Mouse (Mus musculus) T-cell, adult 66 days (primary cell): ENCODE measurements around the gene Ssc5d. TPM values are rescaled to one million over a fixed set of nuclear protein-coding genes. Genes with fewer than 3 reads are reported as not detected.

ENCODE experiments used
- total RNA-seq, 2 experiments: library from RNA; stranded (reverse); gene quantifications; 3 replicates in 1 of 2; 4 replicates in 1 of 2; pipeline ENCODE4 v1.2.4; 2023

The Ssc5d gene
- total RNA-seq: 1 to 10 TPM in 1 of 2 experiments, under 1 TPM in 1; 0.73 to 1.3 TPM

GRCm38 (mm10) chr7:4925441-4926381 lies at the start of gene Ssc5d:
TSS of gene Ssc5d (plus strand) at chr7:4925785.

GRCm38 (mm10) chr7:4876753-4877221 lies 48.8 kb upstream of the Ssc5d start, which contains the start of gene Isoc2a:
TSS of gene Isoc2a (plus strand) at chr7:4877153.

GRCm38 (mm10) chr7:4906466-4906950 lies 19.1 kb upstream of the Ssc5d start, which contains the start of gene Gm36210:
TSS of gene Gm36210 (minus strand) at chr7:4906516.

DNA sequence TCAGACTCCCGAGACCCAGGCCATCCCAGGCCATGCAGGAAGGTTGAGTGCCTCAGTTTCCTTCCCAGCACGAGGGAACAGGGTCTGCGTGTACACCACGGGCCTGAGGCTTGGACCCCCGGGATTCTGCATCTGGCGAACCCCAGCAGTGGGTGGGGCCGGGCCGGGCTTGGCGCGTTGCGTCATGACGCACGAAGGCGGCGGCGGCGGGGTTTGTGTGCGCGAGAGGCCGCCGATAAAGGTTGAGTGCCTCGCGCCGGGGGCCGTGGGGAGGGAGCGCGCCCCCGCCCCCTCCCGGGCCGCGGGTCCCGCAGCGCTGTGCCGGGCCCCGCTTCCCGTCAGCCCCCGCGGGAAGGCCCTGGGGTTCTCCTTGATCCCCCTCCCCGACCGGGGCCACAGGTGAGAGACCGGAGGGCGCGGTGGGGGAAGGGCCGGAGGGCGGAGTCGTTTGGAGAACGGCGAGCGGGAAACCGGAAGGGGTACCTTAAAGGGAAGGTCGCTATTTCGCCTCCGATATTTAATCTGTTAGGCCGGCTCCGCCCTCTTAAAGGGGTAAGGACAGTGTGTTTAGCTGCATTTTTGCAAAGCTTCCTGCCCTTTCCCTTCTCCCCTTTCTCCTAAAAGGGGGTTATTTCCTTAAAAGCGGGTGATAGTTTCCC lies 10.4 kb upstream of the Ssc5d start, which contains the start of gene Zfp628:
Gene Zfp628 (plus strand): TSS at position 211 of the 659 bp plus-strand sequence.

GRCm38 (mm10) chr7:4921824-4922482 lies 3.6 kb upstream of the Ssc5d start, which contains the start of gene Nat14:
TSS of gene Nat14 (plus strand) at chr7:4922028.

DNA sequence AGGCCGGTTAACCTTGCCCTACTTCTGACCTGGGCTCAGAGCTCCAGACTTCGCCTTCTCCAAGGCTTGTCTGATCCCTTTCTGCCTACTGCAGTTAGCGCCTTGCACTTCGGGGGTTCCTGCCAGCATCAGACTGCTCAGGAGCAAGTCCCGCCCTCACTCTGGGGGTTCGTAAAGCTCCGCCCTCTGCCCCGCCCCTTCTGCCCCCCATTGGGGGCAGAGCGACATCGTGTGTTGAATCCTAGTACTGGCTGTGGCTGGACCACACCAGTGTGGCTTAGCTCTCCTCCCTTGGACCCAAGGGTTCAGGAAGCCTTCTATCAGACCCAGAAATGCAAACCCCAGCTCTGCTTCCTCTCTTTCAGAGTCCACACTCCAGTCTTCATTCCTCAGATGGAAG lies 38.7 kb downstream of the Ssc5d start, which contains the start of gene Sbk2:
Gene Sbk2 (minus strand): TSS at position 135 of the 400 bp plus-strand sequence.

GRCm38 (mm10) chr7:4971068-4971467 lies 45.5 kb downstream of the Ssc5d start, which contains the start of gene Sbk3:
TSS of gene Sbk3 (minus strand) at chr7:4971168.

Other genes with a start within 250 kb of the Ssc5d start
- gene Hspbp1, start 240.7 kb upstream of the Ssc5d start, total RNA-seq: 10 to 100 TPM; 56.0 to 66.8 TPM
- gene Brsk1, start 235.2 kb upstream of the Ssc5d start, total RNA-seq: not detected
- gene Tmem150b, start 200.5 kb upstream of the Ssc5d start, total RNA-seq: under 1 TPM; 0.21 to 0.76 TPM
- 10 to 100 TPM; 66.9 to 85.4 TPM for gene Kmt5c, start 185.7 kb upstream of the Ssc5d start, total RNA-seq
- 1 to 10 TPM; 2.1 to 4.0 TPM for gene Cox6b2, start 172.7 kb upstream of the Ssc5d start, total RNA-seq
- not detected for gene Fam71e2, start 154.5 kb upstream of the Ssc5d start, total RNA-seq
- not detected for gene Il11, start 142.9 kb upstream of the Ssc5d start, total RNA-seq
- not detected for gene Tmem190, start 142.8 kb upstream of the Ssc5d start, total RNA-seq
- 1 to 10 TPM; 1.4 to 2.7 TPM for gene Tmem238, start 136.1 kb upstream of the Ssc5d start, total RNA-seq
- 1,000 to 10,000 TPM; 2,356 to 2,505 TPM for gene Rpl28, start 132.9 kb upstream of the Ssc5d start, total RNA-seq
- 100 to 1,000 TPM; 160 to 166 TPM for gene Ube2s, start 113.2 kb upstream of the Ssc5d start, total RNA-seq
- gene Shisa7, start 81.1 kb upstream of the Ssc5d start, total RNA-seq: under 1 TPM; 0.23 to 0.36 TPM
- 1 to 10 TPM; 4.1 to 4.2 TPM for gene Isoc2b, start 55.5 kb upstream of the Ssc5d start, total RNA-seq
- 10 to 100 TPM; 10.4 to 13.5 TPM for gene Isoc2a, start 48.6 kb upstream of the Ssc5d start, total RNA-seq
- not detected for gene Gm36210, start 19.3 kb upstream of the Ssc5d start, total RNA-seq
- 10 to 100 TPM; 30.9 to 32.3 TPM for gene Zfp628, start 10.6 kb upstream of the Ssc5d start, total RNA-seq
- gene Nat14, start 3.8 kb upstream of the Ssc5d start, total RNA-seq: 10 to 100 TPM; 10.5 to 10.7 TPM
- 1 to 10 TPM in 1 of 2 experiments, not detected in 1; 1.4 TPM for gene Sbk2, start 38.6 kb downstream of the Ssc5d start, total RNA-seq
- gene Sbk3, start 45.4 kb downstream of the Ssc5d start, total RNA-seq: not detected
- 10 to 100 TPM; 33.7 to 35.1 TPM for gene Zfp579, start 70.4 kb downstream of the Ssc5d start, total RNA-seq
- 10 to 100 TPM; 16.2 to 17.2 TPM for gene Zfp524, start 88.6 kb downstream of the Ssc5d start, total RNA-seq
- gene Fiz1, start 88.9 kb downstream of the Ssc5d start, total RNA-seq: 10 to 100 TPM; 49.3 to 54.1 TPM
- not detected for gene Gm44973, start 89.7 kb downstream of the Ssc5d start, total RNA-seq
- gene Zfp865, start 94.6 kb downstream of the Ssc5d start, total RNA-seq: 10 to 100 TPM; 56.0 to 56.5 TPM
- 1 to 10 TPM in 1 of 2 experiments, not detected in 1; 1.2 TPM for gene Ccdc106, start 94.8 kb downstream of the Ssc5d start, total RNA-seq
- under 1 TPM in 1 of 2 experiments, not detected in 1; 0.55 TPM for gene 4632433K11Rik, start 108.3 kb downstream of the Ssc5d start, total RNA-seq
- 1 to 10 TPM; 5.9 TPM for gene Zfp784, start 112.7 kb downstream of the Ssc5d start, total RNA-seq
- 1 to 10 TPM; 5.6 to 7.3 TPM for gene Zfp580, start 125.8 kb downstream of the Ssc5d start, total RNA-seq
- 100 to 1,000 TPM; 454 to 464 TPM for gene U2af2, start 136.4 kb downstream of the Ssc5d start, total RNA-seq
- gene Epn1, start 154.4 kb downstream of the Ssc5d start, total RNA-seq: 100 to 1,000 TPM; 107 to 112 TPM
- gene Rfpl4, start 191.2 kb downstream of the Ssc5d start, total RNA-seq: not detected
- not detected for gene Rasl2-9, start 200.2 kb downstream of the Ssc5d start, total RNA-seq
- not detected for gene Vmn1r55, start 223.9 kb downstream of the Ssc5d start, total RNA-seq